Mouse (Mus musculus) v-Abl transformed pro-B cells (cell line): ENCODE results near the gene Nrcam.
"Not testable (repeated sequence)": the region's sequence is repeated elsewhere in the genome, so short reads cannot be mapped to it uniquely, and the experiment has no call there.

Experiments used
- in situ Hi-C, 2 experiments: fragments of 400-800 bp; cut with MboI; formaldehyde crosslinking; loops; one replicate each; pipeline ENCODE4 v1.15.1; 2025; ENCODE audit not compliant: unreplicated experiment in 2 of 2

The Nrcam gene

DNA sequence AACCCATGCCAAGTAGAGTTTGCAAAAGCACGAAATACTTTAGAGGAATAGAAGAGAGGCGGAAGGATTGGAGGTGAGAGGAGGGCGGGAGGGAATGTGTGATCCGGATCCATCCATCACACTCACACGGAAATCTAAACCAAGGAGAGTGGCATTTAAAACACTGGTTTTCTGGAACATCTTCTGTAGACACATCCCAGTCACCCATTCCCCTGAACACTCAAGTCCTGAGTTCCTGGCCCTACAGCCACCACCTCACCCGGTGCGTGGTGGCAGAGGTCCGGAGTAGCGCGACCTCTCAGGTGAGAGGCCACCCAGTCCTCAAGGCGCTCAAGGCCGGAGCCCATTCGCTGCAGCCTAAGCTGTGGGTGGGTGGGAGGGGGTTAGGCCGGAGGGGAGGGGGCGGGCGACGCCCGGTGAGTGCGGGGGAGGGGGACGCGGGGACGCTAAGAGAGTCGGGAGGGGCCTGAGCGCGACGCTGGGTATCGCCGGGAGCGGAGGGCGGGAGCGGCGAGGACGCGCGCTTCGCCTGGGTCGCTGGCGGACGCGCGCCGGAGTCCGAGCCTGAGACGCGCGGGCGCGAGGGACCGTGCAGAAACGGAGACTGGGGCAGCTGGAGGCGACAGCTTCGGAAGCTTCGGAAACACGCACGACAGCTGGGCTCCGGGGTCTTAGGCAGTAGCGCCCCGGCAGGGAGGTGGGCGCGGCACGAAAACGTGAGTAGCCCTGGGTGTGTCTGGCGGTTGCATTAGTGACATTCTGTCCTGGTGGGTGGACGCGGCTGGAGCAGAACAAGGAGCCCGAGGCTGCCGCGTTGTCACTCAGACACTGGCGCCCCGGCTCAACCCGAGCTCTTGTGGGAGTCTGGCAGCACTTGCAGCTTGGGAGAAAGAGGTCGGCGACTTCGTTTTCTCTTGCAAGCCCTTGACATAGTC, at the start of gene Nrcam:
TSS of gene Nrcam (plus strand) at position 505 of the 935 bp plus-strand sequence.
- in situ Hi-C loops, result no loop called here

DNA sequence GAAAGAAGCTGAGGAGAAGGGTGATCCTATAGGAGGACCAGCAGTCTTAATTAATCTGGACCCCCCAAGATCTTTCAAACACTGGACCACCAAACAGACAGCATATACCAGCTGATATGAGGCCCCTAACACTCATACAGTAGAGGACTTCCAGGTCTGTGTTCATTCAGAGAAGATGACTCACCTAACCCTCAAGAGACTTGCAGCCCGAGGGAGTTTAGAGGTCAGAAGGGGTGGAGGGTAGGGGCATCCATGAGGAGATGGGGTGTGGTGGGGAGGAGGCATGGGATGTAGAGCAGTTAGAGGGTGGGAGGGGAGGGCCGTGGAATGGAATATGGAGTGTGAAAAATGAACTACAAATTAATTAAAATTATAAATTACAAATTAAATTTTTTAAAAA, 48.5 kb upstream of the Nrcam start:
- in situ Hi-C loops, result not testable (repeated sequence)

DNA sequence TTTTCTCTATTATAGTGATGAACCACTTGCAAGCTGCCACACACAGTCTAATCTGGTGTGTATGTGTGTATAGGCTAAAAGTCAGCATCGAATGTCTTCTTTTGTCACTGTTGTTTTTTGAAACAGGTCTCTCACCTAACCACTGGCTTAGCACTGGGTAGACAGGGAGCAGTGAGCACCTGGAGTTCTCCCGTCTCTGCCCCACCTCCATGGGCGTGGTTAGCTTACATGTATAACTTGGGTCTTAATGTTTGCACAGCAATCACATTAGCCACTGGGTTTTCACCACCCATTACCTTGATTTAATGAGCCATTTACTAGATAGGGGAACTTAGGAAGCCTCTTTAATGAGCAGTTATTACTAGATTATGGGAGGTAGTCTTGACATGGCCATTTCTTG, 47.2 kb upstream of the Nrcam start:
- in situ Hi-C loops, result no loop called here

DNA sequence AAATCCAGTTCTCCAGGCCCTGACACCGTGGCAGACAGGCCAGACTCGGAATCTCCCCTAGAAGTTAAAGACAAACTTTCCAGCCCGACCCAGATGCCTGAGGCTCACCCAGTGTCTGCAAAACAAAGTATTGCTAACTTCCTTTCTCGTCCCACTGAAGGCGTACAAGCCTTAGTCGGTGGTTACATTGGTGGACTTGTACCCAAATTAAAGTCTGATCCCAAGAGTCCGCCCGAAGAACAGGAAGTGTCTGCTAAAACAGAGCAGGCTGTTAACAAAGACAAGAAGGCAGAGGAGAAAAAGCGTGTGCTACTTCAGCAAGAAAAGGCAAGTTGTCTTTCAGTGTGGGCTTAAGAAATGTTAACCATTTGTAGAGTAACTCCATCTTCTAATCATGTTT, 45.3 kb upstream of the Nrcam start:
- in situ Hi-C loops, result no loop called here

DNA sequence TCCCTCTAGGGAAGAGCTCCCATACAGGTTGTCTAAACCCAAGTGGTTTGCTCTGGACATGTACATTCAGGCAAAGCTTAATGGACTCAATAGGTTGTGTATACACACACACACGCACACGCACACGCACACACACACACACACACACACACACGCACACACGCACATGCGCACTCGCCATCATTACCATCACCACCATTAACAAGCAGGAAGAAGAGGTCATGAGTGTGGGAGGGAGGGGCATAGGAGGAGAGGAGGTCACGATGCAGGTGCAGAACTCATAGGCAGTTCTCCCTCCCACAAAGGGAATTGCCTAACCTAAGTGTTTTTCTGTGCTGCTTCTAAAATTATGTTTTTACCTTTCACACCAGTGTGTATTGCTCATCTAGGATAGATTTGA, 41.7 kb upstream of the Nrcam start:
- in situ Hi-C loops, result no loop called here

DNA sequence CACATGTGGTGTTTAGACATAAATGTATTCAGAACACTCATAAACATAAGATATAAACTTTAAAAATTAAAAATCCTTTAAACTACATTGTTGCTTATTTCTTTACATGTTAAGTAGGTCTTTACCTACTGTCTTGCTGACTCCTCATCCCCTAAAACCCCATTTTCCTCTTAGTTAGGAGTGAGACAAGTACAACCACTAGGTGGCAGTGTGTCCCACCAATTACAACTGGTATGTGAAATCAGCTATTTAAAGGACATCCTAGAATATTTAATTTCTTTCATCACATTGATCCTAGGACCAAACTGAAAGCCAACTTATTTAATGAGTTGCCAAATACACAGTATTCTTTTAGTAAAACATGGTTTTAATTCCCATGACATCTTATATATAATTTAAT, 36.4 kb upstream of the Nrcam start:
- in situ Hi-C loops, result loop anchor here in 1 of 2 experiments (5.0 to 10.0 kb wide), 2 partner anchors 163 to 260 kb away; no protein-coding TSS in a partner anchor

DNA sequence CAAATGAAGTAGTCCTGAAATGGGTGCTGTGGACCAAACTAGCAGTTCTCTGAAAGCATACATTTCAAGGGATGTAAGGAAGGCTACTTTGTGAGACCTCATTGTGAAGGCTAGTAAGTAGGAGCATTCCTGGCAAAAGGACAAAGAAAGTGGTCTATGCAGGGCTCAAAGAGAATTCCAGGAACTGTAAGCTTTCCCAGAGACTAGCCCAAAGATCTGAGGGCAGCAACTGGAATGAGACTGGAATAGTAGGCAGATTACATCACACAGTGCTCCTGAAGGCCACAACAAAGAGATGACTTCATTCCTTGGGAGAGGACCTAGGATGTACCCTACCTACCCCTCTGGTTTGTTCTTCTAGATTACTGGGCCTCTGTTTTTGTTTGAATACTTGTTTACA, 27.9 kb upstream of the Nrcam start:
- in situ Hi-C loops, result no loop called here

DNA sequence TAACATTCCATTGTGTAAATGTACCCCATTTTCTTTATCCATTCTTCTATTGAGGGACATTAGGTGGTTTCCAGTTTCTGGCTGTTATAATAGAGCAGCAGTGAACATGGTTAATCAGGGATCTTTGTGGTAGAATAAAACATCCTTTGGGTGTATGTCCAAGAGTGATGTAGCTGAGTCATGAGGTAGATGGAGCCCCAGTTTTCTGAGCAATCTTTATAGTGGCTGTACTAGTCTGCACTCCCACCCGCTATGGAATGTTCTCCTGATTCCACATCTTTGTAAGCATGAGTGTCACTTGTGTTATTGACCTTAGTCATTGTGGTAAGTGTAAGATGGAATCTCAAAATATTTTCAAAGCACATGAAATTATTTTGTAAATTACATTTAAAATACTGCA, 24.7 kb upstream of the Nrcam start:
- in situ Hi-C loops, result no loop called here

DNA sequence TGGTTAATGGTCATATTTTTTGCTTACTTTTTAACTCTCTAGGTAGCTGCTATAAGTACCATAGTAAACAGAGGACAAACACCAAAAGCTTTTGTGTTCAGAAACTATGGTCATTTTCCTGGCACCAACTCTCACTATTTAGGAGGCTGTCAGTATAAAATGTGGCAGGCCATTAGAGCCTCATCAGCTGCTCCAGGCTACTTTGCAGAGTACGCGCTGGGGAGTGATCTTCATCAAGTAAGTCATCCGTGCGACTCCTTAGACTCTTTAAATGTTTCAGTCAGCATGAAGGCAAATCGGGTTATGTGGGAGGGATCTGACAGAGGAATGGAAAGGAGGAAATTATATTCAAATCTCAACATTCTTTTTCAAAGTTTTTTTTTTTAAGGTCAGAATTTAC, 23.8 kb upstream of the Nrcam start:
- in situ Hi-C loops, result no loop called here

DNA sequence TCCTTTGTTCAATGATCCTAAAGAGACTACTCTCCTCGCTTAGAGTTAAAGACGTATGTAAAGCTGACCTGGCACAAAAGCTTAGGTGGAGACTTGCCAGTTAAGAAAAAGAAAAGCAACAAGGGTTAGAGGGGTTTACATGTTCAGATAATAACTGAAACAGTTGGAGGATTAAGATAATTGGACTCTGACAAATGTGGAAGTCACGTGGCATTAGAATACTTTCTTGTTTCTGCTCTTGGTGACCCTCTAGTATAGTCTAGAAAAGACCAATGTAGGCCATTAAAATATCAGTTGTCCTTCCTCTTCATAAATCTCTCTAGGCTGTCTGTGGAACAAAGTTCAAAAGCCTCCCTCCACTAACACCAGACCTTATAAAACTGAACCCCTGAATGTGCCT, 20.5 kb upstream of the Nrcam start:
- in situ Hi-C loops, result no loop called here

DNA sequence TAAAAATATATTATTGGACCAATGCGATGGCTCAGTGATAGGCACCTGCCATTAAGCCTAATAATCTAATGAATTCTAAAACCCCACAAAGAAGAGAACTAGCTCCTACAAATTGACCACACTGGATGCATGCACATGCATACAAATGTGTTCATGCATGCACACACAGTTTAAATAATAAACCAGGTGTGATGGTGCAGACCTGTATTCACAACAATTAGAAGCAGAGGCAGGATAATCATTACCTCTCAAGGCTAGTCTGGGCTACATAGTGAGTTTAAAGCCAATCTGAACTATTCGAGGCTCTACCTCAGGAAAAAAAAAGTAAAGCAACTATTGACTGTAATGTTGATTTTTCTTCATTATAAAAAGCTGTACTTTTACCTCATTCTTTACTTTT, 13.5 kb upstream of the Nrcam start:
- in situ Hi-C loops, result no loop called here

DNA sequence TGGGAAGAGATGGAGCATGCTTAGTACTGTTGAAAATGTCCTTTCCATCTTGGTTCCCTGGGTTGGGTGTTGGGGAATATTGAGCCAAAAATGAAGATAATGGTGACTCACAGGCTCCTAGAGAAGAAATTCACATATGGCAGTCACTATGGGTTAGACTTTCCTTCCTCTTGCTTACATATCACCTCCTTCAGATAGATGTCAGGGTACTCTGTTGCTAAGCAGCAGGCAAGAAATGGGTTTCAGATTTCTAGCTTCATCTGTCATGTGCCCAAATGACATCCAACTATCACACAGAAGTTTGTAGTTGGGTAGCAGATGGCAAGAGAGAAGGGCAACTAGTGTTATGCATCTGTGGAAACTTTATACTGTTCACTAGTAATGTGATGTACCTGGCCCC, 3.6 kb upstream of the Nrcam start:
- in situ Hi-C loops, result no loop called here

DNA sequence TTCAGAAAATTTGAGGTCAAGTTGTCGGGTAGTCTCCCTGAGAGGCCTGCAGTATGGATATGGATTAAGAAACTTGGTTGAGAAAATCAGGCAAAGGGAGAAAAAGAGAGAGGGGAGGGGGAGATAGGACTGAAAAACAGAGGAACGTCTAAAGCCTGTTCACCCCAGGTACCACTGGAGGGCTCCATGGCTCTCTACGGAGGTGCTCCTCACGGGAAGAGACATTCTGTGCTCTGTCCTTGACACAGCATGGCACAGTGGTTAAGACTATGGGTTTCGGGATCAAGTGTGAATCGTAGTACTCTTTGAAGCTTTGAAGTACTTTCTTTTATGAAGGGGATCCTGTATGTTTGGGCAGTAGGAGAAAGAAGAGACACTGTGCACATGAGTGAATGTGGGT, 1.2 kb upstream of the Nrcam start:
- in situ Hi-C loops, result no loop called here

DNA sequence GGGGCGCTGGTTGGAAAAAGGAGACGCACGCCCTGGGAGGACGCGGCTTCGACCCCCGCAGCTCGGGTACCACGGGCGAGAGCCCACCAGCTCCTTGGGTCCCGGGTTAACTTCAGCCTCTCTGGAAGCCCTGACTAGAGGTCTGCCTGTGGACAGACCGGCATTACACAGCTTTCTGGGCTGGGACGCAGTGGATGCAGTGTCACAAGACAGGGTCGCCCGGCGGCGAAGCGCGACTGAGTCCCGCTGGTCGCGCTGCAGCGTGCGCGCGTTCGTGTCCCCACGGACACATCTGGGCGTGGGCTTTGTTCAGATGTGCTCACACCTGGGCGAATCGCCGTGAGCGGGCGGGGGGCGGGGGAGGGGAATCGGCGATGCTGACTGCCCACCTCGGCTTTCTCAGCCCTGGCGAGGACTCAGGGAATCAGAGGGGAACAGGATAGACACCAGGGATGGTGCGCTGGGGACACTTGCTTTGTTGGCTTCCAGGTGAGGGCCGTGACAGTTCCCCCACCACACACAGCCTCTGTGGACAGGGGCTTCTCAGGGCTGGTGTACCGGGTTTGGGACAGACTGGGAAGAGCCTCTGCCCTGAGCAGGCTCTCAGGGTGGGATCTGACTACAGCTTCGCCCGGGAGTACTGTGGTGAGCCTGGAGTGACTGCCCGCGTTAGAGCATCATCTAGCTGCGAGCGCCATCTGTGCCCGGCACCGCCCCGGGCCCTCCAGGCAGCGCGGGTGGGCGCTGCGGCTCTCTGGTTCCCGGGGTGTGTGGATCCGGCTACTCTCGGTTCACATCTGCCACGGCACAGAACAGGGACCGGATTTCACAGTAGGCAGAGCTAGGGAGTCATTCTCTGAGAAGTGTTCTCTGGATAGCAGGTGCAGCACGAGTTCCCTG, 881 bp downstream of the Nrcam start:
- in situ Hi-C loops, result no loop called here

DNA sequence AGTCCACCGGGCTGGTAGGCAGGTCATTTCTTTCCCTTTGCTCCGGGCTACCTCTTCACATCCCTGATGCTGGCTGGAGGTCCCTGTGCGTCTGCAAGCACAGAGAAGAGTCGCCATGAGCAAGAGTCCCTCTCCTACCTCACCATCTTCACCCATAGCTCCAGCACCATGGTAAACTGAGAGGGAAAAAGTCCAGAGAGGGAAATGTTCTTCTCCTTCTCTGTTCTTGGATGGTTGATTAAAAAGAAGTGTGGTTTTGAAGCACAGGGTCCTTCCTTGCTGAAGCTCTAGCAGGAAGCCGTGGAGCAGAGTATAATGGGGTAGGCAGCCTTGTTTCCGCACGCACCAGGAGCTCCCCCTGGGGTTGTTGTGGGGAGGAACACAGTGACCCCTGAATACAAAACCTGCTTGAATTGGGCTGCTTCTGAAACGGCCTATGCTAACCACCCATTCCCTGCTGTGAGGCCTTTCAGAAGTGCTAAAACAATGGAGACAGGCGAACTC, 1.6 kb downstream of the Nrcam start:
- in situ Hi-C loops, result no loop called here

DNA sequence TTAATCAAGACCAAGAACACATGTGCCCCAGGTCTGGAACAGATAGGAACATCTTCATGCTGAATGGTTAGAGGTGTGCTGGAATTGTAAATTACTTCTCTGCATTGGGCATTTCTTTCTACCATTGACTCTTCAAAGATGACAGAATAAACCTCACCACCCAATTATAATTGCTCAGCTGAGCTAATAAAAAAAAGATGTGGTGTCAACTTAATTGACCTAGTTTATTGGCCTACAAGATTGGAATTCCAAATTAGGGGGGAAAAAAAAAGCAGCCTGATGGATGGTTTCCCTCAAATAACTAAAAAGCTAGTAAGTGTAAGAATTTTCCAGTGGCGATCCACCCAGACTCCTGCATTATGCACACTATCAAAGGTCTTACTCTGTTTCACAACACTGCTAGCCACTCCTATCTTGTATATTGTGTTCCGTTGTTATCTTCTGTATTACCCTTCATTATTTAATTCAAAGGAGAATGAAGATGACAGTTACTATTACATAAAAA, 8.5 kb downstream of the Nrcam start:
- in situ Hi-C loops, result no loop called here

DNA sequence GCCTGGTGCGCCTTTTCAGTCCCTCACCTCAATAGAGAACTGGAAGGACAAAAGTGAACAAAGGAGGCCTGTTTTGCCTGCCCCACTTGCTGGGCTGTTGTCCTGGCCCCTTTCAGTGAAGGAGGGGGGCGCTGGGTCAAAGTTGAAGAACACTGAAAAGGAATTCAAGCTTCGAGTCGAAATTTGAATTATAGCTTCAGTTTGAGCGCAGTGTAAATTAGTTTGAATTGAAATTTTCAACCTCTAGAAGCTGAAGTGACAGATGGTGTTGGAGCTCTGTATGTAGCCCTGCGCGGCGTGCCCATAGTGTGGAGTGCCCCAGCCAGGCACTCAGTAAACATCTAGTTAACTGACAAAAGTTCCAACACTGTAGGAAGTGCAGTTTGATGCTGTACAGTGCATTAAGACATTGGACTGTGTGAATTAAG, 9.5 kb downstream of the Nrcam start:
- in situ Hi-C loops, result no loop called here

DNA sequence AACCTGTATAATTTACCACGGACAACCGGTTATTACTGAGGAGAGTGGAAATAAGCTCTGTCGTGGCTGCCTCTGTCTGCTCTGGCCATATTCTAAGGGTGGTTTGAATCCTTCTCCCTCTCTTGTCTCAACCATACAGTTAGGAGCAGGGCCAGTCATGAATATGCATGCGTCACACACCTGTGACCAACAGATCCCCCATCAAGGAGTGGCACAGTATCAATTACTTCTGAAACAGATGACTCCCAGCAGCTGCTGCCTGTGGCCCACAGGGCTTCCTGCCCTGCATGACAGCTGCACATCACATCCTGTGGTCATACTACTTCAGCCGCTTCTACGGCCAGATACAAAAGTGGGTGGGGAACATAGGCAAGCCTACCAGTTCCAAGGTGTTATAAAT, 15.4 kb downstream of the Nrcam start:
- in situ Hi-C loops, result no loop called here

DNA sequence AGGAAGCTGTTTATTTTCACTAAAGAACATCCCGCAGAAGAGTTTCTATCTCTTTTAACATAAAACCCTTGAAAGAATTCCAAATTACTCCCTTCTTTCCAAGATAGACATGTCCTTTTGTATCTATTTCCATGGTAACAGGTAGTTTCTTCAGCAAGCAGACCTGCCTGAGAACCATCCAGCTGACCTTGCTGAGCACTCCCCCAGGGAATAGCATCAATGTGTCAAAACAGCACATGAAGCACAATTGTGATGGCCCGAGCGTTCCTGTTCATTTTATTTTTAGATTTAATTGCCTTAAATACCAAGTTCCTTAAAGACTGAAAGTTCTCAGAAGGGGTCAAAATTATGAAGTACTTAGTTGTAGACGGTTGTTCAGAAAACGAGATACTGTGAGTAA, 16.6 kb downstream of the Nrcam start:
- in situ Hi-C loops, result no loop called here

DNA sequence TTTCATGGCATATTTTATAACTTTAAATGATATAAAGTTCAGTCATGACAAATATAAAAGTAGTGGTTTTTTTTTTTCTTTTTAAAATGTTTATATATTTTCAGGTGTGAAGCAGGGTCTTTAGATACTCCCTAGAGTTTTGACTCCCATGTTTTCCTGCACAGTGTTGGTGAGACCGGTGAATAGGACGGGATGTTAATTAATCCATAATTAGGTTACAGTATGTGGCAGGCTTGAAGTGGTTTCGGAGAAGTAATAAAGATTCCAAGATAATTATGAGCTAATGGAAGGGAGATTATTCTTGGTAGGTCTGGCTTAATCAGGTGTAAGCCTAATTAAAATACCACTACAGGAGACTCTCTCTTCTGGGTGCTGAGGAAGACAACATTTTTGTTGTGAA, 17.5 kb downstream of the Nrcam start:
- in situ Hi-C loops, result no loop called here

DNA sequence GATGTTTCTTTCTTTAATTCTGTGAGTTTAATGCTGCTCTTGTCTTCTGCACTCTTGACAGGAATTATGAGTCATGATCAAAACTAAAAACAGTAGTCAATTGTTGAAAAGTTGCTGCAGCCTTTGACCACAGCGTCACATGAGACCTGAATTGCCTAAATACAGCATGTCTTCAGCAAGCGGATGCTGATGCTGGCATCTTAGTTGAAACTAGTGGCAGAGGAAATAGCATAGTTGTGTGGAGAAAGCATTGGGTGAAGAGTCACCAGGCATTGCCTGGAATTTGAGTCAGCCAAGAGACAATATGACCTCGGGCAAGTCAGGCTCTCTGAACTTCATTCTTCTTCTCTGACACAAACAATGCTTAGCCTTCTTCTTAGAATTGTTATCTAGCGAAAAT, 26.4 kb downstream of the Nrcam start:
- in situ Hi-C loops, result no loop called here
